Mouse (Mus musculus) lung, postnatal 25 days (tissue): ENCODE measurements around the gene Rptor.

ENCODE experiments used
- DNase-seq: peaks from one replicate; pipeline ENCODE4 v3.0.0; 2022; ENCODE audit warnings: low spot score

The Rptor gene

GRCm38 (mm10) chr11:119811598-119811997, 208.9 kb downstream of the Rptor start:
- DNase-seq: no peak

- DNase-seq: no peak
These were observed 209.4 kb downstream of the Rptor start for GRCm38 (mm10) chr11:119812093-119812492.

DNA sequence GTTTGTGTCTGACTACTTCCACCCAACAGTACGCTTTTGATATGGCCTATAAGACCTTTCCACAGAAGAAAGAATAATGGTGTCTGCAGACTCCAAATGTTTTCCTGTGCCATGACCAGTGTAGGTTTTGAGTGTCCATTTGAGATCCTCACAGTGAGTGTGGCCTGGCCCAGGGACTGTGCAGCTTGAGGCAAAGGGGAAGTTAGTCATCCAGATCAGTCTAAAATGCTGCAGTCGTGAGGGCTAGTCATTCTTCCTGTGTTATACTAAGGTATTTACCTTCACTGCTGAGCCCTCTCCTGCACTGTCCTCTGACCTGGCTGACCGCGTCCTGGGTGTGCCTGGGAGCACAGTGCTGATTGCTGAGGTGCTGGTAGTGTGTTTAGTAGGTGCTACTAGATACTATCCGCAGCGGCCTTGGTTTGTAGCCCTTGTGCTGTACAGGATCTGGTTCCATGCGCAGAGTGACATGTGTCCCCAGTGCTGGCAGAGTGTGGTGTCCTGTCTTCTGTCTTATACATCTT, 211.4 kb downstream of the Rptor start:
- DNase-seq: no peak

GRCm38 (mm10) chr11:119816798-119817361, 214.2 kb downstream of the Rptor start:
- no peak for DNase-seq

DNA sequence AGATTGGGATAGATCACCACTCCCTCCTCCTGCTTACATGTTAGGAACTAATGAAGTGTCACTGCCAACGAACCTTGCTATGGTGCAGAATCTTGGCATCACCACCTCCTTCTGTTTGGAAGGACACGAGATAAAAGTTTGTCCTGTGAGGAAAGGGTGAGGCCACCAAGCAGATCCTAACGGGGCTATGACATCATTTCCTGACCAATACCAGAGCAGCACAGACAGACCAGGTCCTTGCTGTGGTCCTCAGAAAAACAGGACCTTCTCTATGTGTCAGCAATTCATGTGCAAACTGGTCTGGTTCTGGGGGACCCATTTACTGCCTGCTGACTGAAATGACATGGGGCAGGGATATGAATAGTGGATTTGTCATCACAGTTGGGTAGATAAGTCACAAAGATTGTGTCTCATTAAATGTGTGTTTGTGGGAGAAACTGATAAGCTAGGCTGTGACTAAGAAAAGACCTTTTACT, 214.7 kb downstream of the Rptor start:
- peak; percentile 67 for DNase-seq

DNA sequence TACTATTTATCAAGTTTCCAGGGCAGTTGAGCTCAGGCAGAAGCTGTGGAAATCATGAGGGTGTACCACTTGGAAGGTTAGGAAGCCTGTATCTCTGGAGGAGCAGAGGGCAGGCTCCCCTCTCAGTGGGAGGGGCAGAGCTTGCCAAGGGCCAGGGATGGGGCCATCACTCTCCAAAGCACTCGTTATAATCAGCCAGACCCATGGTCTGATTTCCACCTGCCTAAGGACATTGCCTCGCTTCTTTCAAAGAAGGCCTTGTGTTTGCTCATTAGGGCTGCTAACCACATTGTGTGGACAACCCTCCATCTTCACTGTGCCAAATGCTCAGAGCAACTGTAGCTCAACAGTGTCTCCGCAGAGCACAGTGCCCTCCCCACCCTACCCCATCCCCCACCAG, 215.2 kb downstream of the Rptor start:
- DNase-seq: no peak

GRCm38 (mm10) chr11:119821514-119821913, 218.8 kb downstream of the Rptor start:
- no peak for DNase-seq

- no peak for DNase-seq
These were observed 221.5 kb downstream of the Rptor start for GRCm38 (mm10) chr11:119824072-119824649.

GRCm38 (mm10) chr11:119825783-119826182, 223.1 kb downstream of the Rptor start:
- no peak for DNase-seq

GRCm38 (mm10) chr11:119826239-119826638, 223.5 kb downstream of the Rptor start:
- DNase-seq: no peak

DNA sequence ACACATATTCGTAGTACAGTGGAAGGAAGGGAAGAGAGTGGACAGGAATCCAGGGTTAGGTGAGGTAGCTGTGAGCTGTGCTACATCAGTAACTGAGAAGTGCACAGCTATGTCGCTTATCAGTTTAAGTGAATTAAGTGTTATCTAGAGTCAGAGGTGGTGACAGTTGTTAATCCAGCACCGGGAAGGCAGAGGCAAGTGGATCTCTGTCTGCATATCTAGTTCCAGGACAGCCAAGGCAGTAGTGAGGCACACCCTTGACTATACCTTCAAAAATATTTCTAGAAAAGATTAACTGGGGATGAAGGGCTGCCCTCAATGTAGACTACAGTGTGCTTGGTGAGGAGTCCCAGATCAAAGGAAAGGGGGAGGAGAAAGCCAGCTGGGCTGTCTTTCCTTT, 226.4 kb downstream of the Rptor start:
- DNase-seq: no peak

GRCm38 (mm10) chr11:119831682-119832081, 229.0 kb downstream of the Rptor start:
- no peak for DNase-seq

GRCm38 (mm10) chr11:119833311-119833710, 230.6 kb downstream of the Rptor start:
- DNase-seq: no peak

DNA sequence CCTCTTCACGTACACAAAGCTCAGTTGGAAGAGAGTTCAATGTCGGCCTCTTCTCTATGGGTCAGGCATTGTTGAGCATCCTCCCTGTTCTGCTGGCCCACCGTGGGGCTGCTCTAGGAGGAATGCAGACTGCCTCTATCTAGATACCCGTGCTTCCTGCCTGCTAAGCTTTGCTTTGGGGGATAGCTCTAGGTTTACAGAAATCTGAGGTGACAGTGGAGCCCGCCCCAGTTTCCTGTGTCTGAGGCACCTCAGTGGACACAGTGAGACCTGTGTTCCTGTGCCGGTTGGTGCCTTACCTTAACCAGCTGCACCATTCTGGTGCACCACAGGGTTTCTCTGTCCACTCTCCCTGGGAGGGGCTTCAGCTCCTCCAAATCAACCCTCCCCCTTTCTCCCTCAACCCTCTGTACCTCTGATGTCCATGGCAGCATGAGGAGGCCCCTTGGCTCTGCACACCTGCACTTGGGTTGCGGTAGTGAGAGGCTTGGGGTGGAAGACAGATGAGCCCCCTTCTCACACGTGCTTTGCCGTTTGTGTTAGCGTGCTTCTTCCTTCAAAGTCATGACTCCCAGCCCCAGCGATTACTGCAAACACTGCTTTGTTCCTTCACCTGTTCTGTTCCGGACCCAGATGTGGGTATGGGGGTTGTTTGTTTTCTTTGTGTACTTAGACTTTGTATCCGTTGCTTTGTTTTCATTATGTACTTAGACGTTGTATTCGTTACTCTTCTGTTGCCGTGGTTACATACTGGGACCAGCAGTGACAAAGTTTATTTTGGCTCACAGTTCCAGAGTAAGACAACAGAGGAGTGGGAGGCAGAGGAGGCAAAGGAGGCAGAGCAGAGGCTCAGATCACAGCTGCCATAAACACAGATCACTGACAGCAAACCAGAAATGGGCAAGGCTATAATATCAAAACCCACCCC, 231.4 kb downstream of the Rptor start:
- no peak for DNase-seq

GRCm38 (mm10) chr11:119836326-119836725, 233.6 kb downstream of the Rptor start:
- no peak for DNase-seq

GRCm38 (mm10) chr11:119837786-119838185, 235.1 kb downstream of the Rptor start:
- no peak for DNase-seq

DNA sequence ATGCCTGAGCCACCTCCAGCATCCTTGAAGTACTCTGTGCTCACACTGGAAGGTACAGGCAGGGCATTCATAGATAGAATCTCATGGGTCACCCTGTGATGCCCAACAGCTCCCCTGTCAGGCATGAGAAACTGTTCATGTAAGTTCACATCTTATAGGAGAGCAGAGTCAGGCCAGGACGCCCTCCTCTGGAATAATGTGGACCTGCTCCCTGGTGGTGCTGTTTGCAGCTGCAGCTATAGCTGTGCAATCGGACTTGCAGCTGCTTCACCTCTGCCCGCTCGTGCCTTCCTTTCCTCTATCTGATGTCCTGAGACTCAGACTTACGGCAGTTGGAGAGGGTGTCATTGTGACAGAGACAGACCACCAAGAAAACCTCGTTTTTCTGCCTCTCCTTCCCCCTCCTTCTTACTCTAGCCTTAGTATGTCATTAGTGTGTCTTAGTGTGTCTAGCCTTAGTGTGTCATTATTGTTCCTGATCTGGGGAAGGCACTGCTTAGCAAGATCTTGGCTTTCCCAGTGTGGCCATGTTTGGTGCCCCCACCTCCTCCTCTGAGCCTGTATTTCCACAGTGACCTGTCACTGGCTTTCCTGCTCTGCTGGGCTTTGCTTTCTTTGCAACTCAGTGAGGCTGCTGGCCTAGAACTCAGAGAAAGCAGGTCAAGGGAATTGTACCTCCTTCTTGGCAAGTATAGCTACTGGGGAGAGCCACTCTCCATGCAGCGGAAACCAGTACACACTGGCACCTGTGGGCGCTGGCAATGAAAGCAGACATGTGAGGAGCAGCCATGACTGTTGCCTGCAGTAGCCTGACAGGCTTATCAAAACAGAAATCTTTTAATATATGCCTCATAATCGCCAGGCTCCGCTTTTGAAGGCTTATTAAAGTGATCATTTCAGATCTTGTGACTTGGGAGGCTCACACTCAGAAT, 237.0 kb downstream of the Rptor start:
- no peak for DNase-seq

GRCm38 (mm10) chr11:119846608-119847007, 243.9 kb downstream of the Rptor start:
- no peak for DNase-seq

- no peak for DNase-seq
These were observed 244.4 kb downstream of the Rptor start for GRCm38 (mm10) chr11:119847076-119847475.

- no peak for DNase-seq
These were observed 244.9 kb downstream of the Rptor start for GRCm38 (mm10) chr11:119847569-119847968.

DNA sequence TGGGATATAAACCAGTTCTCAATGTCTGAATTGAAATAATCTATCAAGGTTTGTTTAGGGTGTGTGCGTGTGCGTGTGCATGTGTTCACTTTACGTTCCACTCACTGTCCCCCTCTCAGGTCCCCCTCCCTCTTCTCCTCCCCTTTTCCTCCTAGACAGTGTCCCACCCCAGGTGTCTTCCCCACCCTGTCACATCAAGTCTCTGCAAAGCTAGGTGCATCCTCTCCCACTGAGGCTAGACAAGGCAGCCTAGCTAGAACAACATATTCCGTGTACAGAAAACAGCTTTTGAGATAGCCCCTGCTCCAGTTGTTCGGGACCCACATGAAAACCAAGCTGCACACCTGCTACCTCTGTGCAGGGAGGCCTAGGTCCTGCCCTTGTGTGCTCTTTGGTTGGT, 245.5 kb downstream of the Rptor start:
- DNase-seq: no peak

- DNase-seq: no peak
These were observed 253.3 kb downstream of the Rptor start for GRCm38 (mm10) chr11:119855999-119856398.
